Comparison of ENCODE assay signal across 10 mouse cellular contexts in the genomic region with DNA sequence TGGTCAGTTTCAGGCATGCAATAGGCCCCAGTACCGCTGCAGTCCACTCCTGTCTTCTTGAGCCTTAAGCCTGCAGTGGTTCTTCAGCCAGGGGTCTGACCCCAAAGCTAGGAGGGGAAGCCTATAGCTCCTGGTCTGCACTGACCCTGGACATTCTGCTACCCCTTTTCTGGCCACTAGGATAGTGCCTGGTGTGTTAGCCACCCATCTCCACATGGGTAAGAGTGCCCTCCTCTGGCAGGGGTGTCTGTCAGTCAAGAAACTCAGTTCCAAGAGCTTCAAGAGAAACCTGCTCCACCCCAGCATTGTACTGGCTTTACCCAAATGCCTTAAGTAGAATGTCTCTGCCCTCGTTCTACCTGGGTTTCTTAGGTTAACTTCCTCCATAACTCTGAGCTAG. TPM values are rescaled to one million over a fixed set of nuclear protein-coding genes. Genes with fewer than 3 reads are reported as not detected.
A peak's percentile ranks its signal among the peaks of the same experiment; 100 is the strongest.
DNase-seq lines count a peak whose midpoint lies in the region; ATAC-seq and TF ChIP-seq lines count a peak whose summit lies in the region.
"Had no signal": no experiment of that assay in that cellular context is flagged by ENCODE, and none has a peak within 500 bp of the region (broad histone marks: within the 10 kb centered on the region; RNA-seq: fewer than 3 reads in every experiment).

No protein-coding gene starts in this region.

- 95% methylated on average over 2 of the region's 2 CpGs for WGBS in midbrain, embryonic 14.5 days
- 84% methylated on average over 2 of the region's 2 CpGs for WGBS in neural tube, embryonic 15.5 days

- H3K9ac ChIP-seq in midbrain, embryonic 14.5 days (replicated peaks; ENCODE audit: low read length): no peak overlapping the region
- no peak overlapping the region for H3K9ac ChIP-seq in neural tube, embryonic 15.5 days (replicated peaks)
- H3K9ac ChIP-seq: heart, embryonic 13.5 days had no signal

- H3K27ac ChIP-seq in layer of hippocampus, adult 2 months: no peak overlapping the region
- no peak overlapping the region for H3K27ac ChIP-seq in midbrain, embryonic 14.5 days (replicated peaks; ENCODE audit: low read depth, low read length)
- no peak overlapping the region for H3K27ac ChIP-seq in neural tube, embryonic 15.5 days (replicated peaks)
- H3K27ac ChIP-seq: heart, embryonic 13.5 days had no signal

- H3K36me3 ChIP-seq in midbrain, embryonic 14.5 days (ENCODE audit: control insufficient read depth, insufficient read depth, low read length): peaks cover 77% of the 10 kb centered on the region
- peaks cover 79% of the 10 kb centered on the region for H3K36me3 ChIP-seq in neural tube, embryonic 15.5 days

- H3K27me3 ChIP-seq in midbrain, embryonic 14.5 days (ENCODE audit: control insufficient read depth, insufficient read depth, low read length): no peaks in the 10 kb centered on the region
- H3K27me3 ChIP-seq in neural tube, embryonic 15.5 days (replicated peaks): no peaks in the 10 kb centered on the region
- H3K27me3 ChIP-seq: heart, embryonic 13.5 days had no signal

- H3K4me3 ChIP-seq in layer of hippocampus, adult 2 months: no peak overlapping the region
- H3K4me3 ChIP-seq in midbrain, embryonic 14.5 days (replicated peaks; ENCODE audit: low read depth, low read length): no peak overlapping the region
- H3K4me3 ChIP-seq in neural tube, embryonic 15.5 days (replicated peaks): no peak overlapping the region
- H3K4me3 ChIP-seq: heart, embryonic 13.5 days had no signal

- no peaks in the 10 kb centered on the region for H3K4me1 ChIP-seq in midbrain, embryonic 14.5 days (ENCODE audit: control insufficient read depth, insufficient read depth, low read length)
- no peaks in the 10 kb centered on the region for H3K4me1 ChIP-seq in neural tube, embryonic 15.5 days
- H3K4me1 ChIP-seq: heart, embryonic 13.5 days had no signal

- ATAC-seq in megakaryocyte, adult 5-6 weeks (ENCODE audit: poor library complexity, severe bottlenecking): peak; percentile 68
- no peak for ATAC-seq in midbrain, embryonic 14.5 days (ENCODE audit: low FRiP score, low TSS enrichment)
- ATAC-seq in neural tube, embryonic 15.5 days (ENCODE audit: low FRiP score): no peak

- H3K4me2 ChIP-seq in midbrain, embryonic 14.5 days (ENCODE audit: low read length): no peak overlapping the region
- H3K4me2 ChIP-seq in neural tube, embryonic 15.5 days: no peak overlapping the region
- H3K4me2 ChIP-seq: heart, embryonic 13.5 days had no signal

- TF ChIP-seq CTCF in layer of hippocampus, adult 2 months (conservative IDR thresholded peaks at IDR 0.05): peak; percentile 75

- peak; percentile 49 for DNase-seq in adrenal gland, postnatal 10 days
- no peak for DNase-seq in adrenal gland, adult 18-20 months (ENCODE audit: low spot score in 2 of 2)
- no peak for DNase-seq in layer of hippocampus, adult 2 months (ENCODE audit: low spot score in 2 of 2)
- no peak for DNase-seq in layer of hippocampus, postnatal 14 days (ENCODE audit: low spot score in 2 of 2)
- peak; percentile 36 to 68 for DNase-seq in adrenal gland, postnatal 36 days
- no peak for DNase-seq in midbrain, embryonic 14.5 days
- DNase-seq: right cerebral cortex, adult 18-20 months had no signal

- H3K9me3 ChIP-seq in midbrain, embryonic 14.5 days (ENCODE audit: control insufficient read depth, low read length): no peaks in the 10 kb centered on the region
- H3K9me3 ChIP-seq in neural tube, embryonic 15.5 days (replicated peaks): no peaks in the 10 kb centered on the region
- H3K9me3 ChIP-seq: heart, embryonic 13.5 days had no signal

RNA-seq across cellular contexts. Expression of a gene that starts 11.0 kb away (rescaled TPM):
- total RNA-seq in adrenal gland, postnatal 10 days (2021): 100 to 1,000 TPM; 530 to 551 TPM
- total RNA-seq in adrenal gland, adult 18-20 months (2021): 100 to 1,000 TPM; 377 to 745 TPM
- 100 to 1,000 TPM; 176 to 185 TPM for total RNA-seq in layer of hippocampus, adult 2 months (2021)
- total RNA-seq in layer of hippocampus, postnatal 14 days (2021): 100 to 1,000 TPM; 211 to 216 TPM
- 100 to 1,000 TPM; 349 to 451 TPM for total RNA-seq in adrenal gland, postnatal 36 days (2021)
- 72.7 and 76.3 TPM in 2 replicates for total RNA-seq in megakaryocyte, adult 5-6 weeks (2015)
- 101 and 115 TPM in 2 replicates for total RNA-seq in megakaryocyte, adult 5-6 weeks (2017)
- 242 and 245 TPM in 2 replicates for polyA plus RNA-seq in midbrain, embryonic 14.5 days (2014; fragmentation: Nextera tagmentation; extraction: Ambion mirVana)
- 296 and 297 TPM in 2 replicates for polyA plus RNA-seq in neural tube, embryonic 15.5 days (2015; fragmentation: Nextera tagmentation; extraction: Ambion mirVana)

RNA-seq across cellular contexts. Expression of a gene that starts 52.2 kb away (rescaled TPM):
- 10 to 100 TPM; 13.5 to 14.3 TPM for total RNA-seq in adrenal gland, postnatal 10 days (2021)
- 10 to 100 TPM; 13.2 to 16.2 TPM for total RNA-seq in adrenal gland, adult 18-20 months (2021)
- 10 to 100 TPM; 69.1 to 79.4 TPM for total RNA-seq in layer of hippocampus, adult 2 months (2021)
- total RNA-seq in layer of hippocampus, postnatal 14 days (2021): 10 to 100 TPM; 48.9 to 49.4 TPM
- 10 to 100 TPM; 14.3 to 15.2 TPM for total RNA-seq in adrenal gland, postnatal 36 days (2021)
- total RNA-seq in megakaryocyte, adult 5-6 weeks (2015): 6.2 and 7.3 TPM in 2 replicates
- total RNA-seq in megakaryocyte, adult 5-6 weeks (2017): 6.6 and 9.0 TPM in 2 replicates
- polyA plus RNA-seq in midbrain, embryonic 14.5 days (2014; fragmentation: Nextera tagmentation; extraction: Ambion mirVana): 9.1 and 11.6 TPM in 2 replicates
- 15.1 and 22.5 TPM in 2 replicates for polyA plus RNA-seq in neural tube, embryonic 15.5 days (2015; fragmentation: Nextera tagmentation; extraction: Ambion mirVana)

Comparison
In these comparisons a context has a peak if more than half of its experiments do, and no peak if none do; other contexts are left out.
1. DNase-seq: peak in adrenal gland, postnatal 10 days (single experiment) and adrenal gland, postnatal 36 days (2 of 2); none in adrenal gland, adult 18-20 months (0 of 2), layer of hippocampus, adult 2 months (0 of 2), layer of hippocampus, postnatal 14 days (0 of 2) and midbrain, embryonic 14.5 days (single experiment).